In genomic region chr11:31531416-31531815, GRCm38 (mm10) we compare ENCODE assay signal across 16 mouse cellular contexts.
"Had no signal": no experiment of that assay in that cellular context is flagged by ENCODE, and none has a peak within 500 bp of the region (broad histone marks: within the 10 kb centered on the region; RNA-seq: fewer than 3 reads in every experiment).

No protein-coding gene starts in this region.

- H3K9me3 ChIP-seq: liver, embryonic 13.5 days; neural tube, embryonic 13.5 days; stomach, embryonic 15.5 days had no signal

- H3K9ac ChIP-seq: liver, embryonic 13.5 days; neural tube, embryonic 13.5 days; stomach, embryonic 15.5 days had no signal

- H3K4me3 ChIP-seq: left cerebral cortex, adult 2 months; liver, embryonic 13.5 days; neural tube, embryonic 13.5 days; stomach, embryonic 15.5 days had no signal

- H3K27ac ChIP-seq: kidney, postnatal 0 days; left cerebral cortex, adult 2 months; liver, embryonic 13.5 days; neural tube, embryonic 13.5 days; stomach, embryonic 15.5 days had no signal

- H3K36me3 ChIP-seq: liver, embryonic 13.5 days; neural tube, embryonic 13.5 days; stomach, embryonic 15.5 days had no signal

- DNase-seq: kidney, postnatal 4 days; layer of hippocampus, postnatal 36 days; liver, embryonic 13.5 days; lung, adult 2 months; lung, postnatal 14 days; lung, postnatal 4 days; midbrain, embryonic 14.5 days; retina, postnatal 1 day; right cerebral cortex, postnatal 25 days; spleen, adult 18-20 months; thymus, postnatal 25 days had no signal

- H3K4me2 ChIP-seq: liver, embryonic 13.5 days; midbrain, embryonic 11.5 days; neural tube, embryonic 13.5 days; stomach, embryonic 15.5 days had no signal

- H3K4me1 ChIP-seq: liver, embryonic 13.5 days; neural tube, embryonic 13.5 days; stomach, embryonic 15.5 days had no signal

- H3K27me3 ChIP-seq: liver, embryonic 13.5 days; neural tube, embryonic 13.5 days; stomach, embryonic 15.5 days had no signal
